Mouse (Mus musculus): ENCODE data around the gene Fbxo2. TPM values are rescaled to one million over a fixed set of nuclear protein-coding genes. Genes with fewer than 3 reads are reported as not detected.

The Fbxo2 gene
- total RNA-seq, 2 experiments from 2014 or later = 97.4 to 116 TPM

Small RNA genes lying within 50 kb of the gene (microRNA-seq; reads per million reads assigned to microRNA genes)
- 0 reads per million in 2 experiments for gene Mir7022

Other genes starting within 250 kb of the Fbxo2 start
- gene Plod1, start 223.9 kb upstream of the Fbxo2 start, total RNA-seq (2021) = 10 to 100 TPM; 21.7 to 25.2 TPM
- gene 2510039O18Rik, start 219.7 kb upstream of the Fbxo2 start, total RNA-seq (2021) = 10 to 100 TPM; 28.4 to 29.1 TPM
- gene Nppb, start 174.8 kb upstream of the Fbxo2 start, total RNA-seq (2021) = not detected
- not detected for gene Nppa, start 159.9 kb upstream of the Fbxo2 start, total RNA-seq (2021)
- gene Clcn6, start 121.8 kb upstream of the Fbxo2 start, total RNA-seq (2021) = 10 to 100 TPM; 70.9 to 73.9 TPM
- gene Mthfr, start 121.5 kb upstream of the Fbxo2 start, total RNA-seq (2021) = 10 to 100 TPM; 28.7 to 31.9 TPM
- gene Agtrap, start 72.6 kb upstream of the Fbxo2 start, total RNA-seq (2021) = 1 to 10 TPM; 6.2 to 6.9 TPM
- gene Mad2l2, start 30.2 kb upstream of the Fbxo2 start, total RNA-seq (2021) = 10 to 100 TPM; 15.0 to 16.5 TPM
- gene Draxin, start 29.9 kb upstream of the Fbxo2 start, total RNA-seq (2021) = 1 to 10 TPM; 2.3 TPM
- gene Fbxo6, start 8.5 kb upstream of the Fbxo2 start, total RNA-seq (2021) = 10 to 100 TPM; 27.9 to 28.7 TPM
- gene Fbxo44, start 139 bp upstream of the Fbxo2 start, total RNA-seq (2021) = 100 to 1,000 TPM; 127 TPM
- gene Disp3, start 127.3 kb downstream of the Fbxo2 start, total RNA-seq (2021) = 10 to 100 TPM; 32.4 to 33.6 TPM

All from layer of hippocampus, postnatal 25 days (tissue).